Mouse (Mus musculus): ENCODE data around the gene Pigo.

DNA sequence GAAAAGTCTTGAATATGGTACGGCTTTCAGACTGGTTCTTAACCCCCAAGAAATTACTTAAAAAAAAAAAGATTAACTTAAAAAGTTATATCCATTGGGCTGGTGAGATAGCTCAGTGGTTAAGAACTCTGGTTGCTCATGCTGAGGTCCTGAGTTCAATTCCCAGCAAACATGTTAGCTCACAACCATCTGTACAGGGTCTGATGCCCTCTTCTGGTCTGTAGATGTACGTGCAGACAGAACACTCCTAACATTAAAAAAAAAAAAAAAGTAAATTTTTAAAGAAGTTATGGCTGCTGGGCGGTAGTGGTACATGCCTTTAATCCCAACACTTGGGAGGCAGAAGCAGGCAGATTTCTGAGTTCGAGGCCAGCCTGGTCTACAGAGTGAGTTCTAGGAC, 47.6 kb downstream of the Pigo start:
- no peak for TF ChIP-seq CTCF (IDR thresholded peaks at IDR 0.05; ENCODE audit: low read depth, low read length)
- no peak for TF ChIP-seq POLR2A (IDR thresholded peaks at IDR 0.05; ENCODE audit: insufficient read depth, low read length)
